Mouse (Mus musculus) olfactory bulb, adult 2 months (tissue): ENCODE measurements around the gene Zfp746.

ENCODE experiments used
- CTCF ChIP-seq: fragments of 200-500 bp; IDR thresholded peaks from 2 replicates; pipeline ENCODE4 v1.5.1; 2012; ENCODE audit warnings: low read depth, mild to moderate bottlenecking, low read length, moderate library complexity; ENCODE audit not compliant: insufficient read depth
- POLR2A ChIP-seq: fragments of 200-500 bp; IDR thresholded peaks from 2 replicates; pipeline ENCODE4 v1.6.1; 2012; ENCODE audit warnings: mild to moderate bottlenecking, low read depth, low read length, moderate library complexity; ENCODE audit not compliant: insufficient read depth

- TF ChIP-seq CTCF (no peak), POLR2A (no peak)
Observed at GRCm38 (mm10) chr6:48021678-48022077, 64.7 kb downstream of the Zfp746 start.
